Mouse (Mus musculus) C2C12 (cell line): ENCODE measurements around the gene Trex1. TPM values are rescaled to one million over a fixed set of nuclear protein-coding genes. Genes with fewer than 3 reads are reported as not detected.

Source experiments
- H3K27me3 ChIP-seq: one replicate; pipeline ENCODE4 v1.6.1; 2011; ENCODE audit not compliant: control insufficient read depth, insufficient read depth, insufficient read length
- H3K36me3 ChIP-seq: one replicate; pipeline ENCODE4 v1.6.1; 2011; ENCODE audit not compliant: control insufficient read depth, insufficient read depth
- H3K4me3 ChIP-seq: one replicate; pipeline ENCODE4 v1.5.1; 2011; ENCODE audit warnings: mild to moderate bottlenecking, control low read depth; ENCODE audit not compliant: poor library complexity, insufficient read depth, severe bottlenecking
- H3K79me2 ChIP-seq: one replicate; pipeline ENCODE4 v1.6.1; 2011; ENCODE audit not compliant: control insufficient read depth, insufficient read depth
- H3K79me3 ChIP-seq: one replicate; pipeline ENCODE4 v1.6.1; 2011; ENCODE audit warnings: low read depth, control low read depth
- H3ac ChIP-seq: one replicate; pipeline ENCODE3; 2011; ENCODE audit warnings: low read depth; ENCODE audit not compliant: control insufficient read depth, insufficient read length
- CEBPB ChIP-seq: IDR thresholded peaks from one replicate; pipeline ENCODE4 v1.6.1; 2011; ENCODE audit warnings: low read depth, mild to moderate bottlenecking, control low read depth, moderate library complexity
- CTCF ChIP-seq: IDR thresholded peaks from one replicate; pipeline ENCODE4 v1.5.1; 2011; ENCODE audit not compliant: control insufficient read depth, insufficient read depth, insufficient read length
- FOSL1 ChIP-seq: IDR thresholded peaks from one replicate; pipeline ENCODE4 v1.8.0; 2011; ENCODE audit warnings: mild to moderate bottlenecking, low read length; ENCODE audit not compliant: poor library complexity, insufficient read depth, severe bottlenecking
- MAX ChIP-seq: IDR thresholded peaks from one replicate; pipeline ENCODE4 v1.6.1; 2011; ENCODE audit warnings: mild to moderate bottlenecking, control low read depth
- MYOD1 ChIP-seq: IDR thresholded peaks from one replicate; pipeline ENCODE4 v1.6.1; 2011; ENCODE audit warnings: low read depth; ENCODE audit not compliant: control insufficient read depth, insufficient read length
- MYOG ChIP-seq: IDR thresholded peaks from one replicate; pipeline ENCODE4 v1.6.1; 2011; ENCODE audit not compliant: control insufficient read depth, insufficient read length; ENCODE audit errors: extremely low read depth
- USF1 ChIP-seq: IDR thresholded peaks from one replicate; pipeline ENCODE4 v1.6.1; 2011; ENCODE audit warnings: low read depth, mild to moderate bottlenecking, control low read depth, moderate library complexity
- polyA plus RNA-seq: library from polyadenylated mRNA; unstranded; fragments of >200 nt; fragmentation: generic; extraction: Trizol; gene quantifications from one replicate; pipeline ENCODE4 v1.2.1, GENCODE M21; 2012; ENCODE audit warnings: missing spikeins

Trex1 gene
- polyA plus RNA-seq, 1 experiment = 12.7 TPM

- TF ChIP-seq MYOD1 (no peak), MAX (no peak), USF1 (no peak), CEBPB (no peak), MYOG (no peak), FOSL1 (no peak), CTCF (no peak)
- H3K27me3 ChIP-seq = no peaks in the 10 kb centered on the region
- no peak overlapping the region for H3K4me3 ChIP-seq
- peaks cover 7% of the 10 kb centered on the region for H3K79me2 ChIP-seq
- peaks cover 12% of the 10 kb centered on the region for H3K36me3 ChIP-seq
- no peaks in the 10 kb centered on the region for H3K79me3 ChIP-seq
- H3ac ChIP-seq = no peak overlapping the region
Observed at GRCm38 (mm10) chr9:109051651-109052489, 7.7 kb downstream of the Trex1 start.

- H3K79me3 ChIP-seq = no peaks in the 10 kb centered on the region
Observed at GRCm38 (mm10) chr9:109051011-109051501, 8.5 kb downstream of the Trex1 start.

DNA sequence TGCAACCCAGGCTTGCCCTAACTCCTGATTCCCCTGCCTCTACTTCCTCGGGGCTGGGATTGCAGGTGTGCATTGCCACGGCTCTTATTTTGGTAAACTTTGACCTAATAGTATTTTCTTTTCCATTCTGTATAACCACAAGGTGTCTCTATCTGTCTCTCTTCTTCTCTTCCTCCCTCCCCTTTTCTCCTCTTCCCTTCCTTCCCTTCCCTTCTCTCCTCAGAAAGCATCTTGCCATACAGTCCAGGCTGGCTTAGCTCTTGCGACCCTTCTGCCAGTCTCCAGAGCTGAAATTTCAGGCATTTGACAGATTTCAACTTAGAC is 8.9 kb downstream of the Trex1 start:
- H3K79me2 ChIP-seq = peaks cover 3% of the 10 kb centered on the region
- H3K36me3 ChIP-seq = peaks cover 8% of the 10 kb centered on the region
- no peak overlapping the region for H3K4me3 ChIP-seq
- H3ac ChIP-seq = no peak overlapping the region
- TF ChIP-seq MYOD1 = no peak
- H3K79me3 ChIP-seq = no peaks in the 10 kb centered on the region
- H3K27me3 ChIP-seq = no peaks in the 10 kb centered on the region

More at GRCm38 (mm10) chr9:109051011-109051501, 8.5 kb downstream of the Trex1 start:
- Histone ChIP-seq H3K36me3 (peaks cover 8% of the 10 kb centered on the region), H3K4me3 (no peak overlapping the region), H3K27me3 (no peaks in the 10 kb centered on the region), H3K79me2 (peaks cover 7% of the 10 kb centered on the region), H3ac (no peak overlapping the region)
- TF ChIP-seq FOSL1 = no peak

DNA sequence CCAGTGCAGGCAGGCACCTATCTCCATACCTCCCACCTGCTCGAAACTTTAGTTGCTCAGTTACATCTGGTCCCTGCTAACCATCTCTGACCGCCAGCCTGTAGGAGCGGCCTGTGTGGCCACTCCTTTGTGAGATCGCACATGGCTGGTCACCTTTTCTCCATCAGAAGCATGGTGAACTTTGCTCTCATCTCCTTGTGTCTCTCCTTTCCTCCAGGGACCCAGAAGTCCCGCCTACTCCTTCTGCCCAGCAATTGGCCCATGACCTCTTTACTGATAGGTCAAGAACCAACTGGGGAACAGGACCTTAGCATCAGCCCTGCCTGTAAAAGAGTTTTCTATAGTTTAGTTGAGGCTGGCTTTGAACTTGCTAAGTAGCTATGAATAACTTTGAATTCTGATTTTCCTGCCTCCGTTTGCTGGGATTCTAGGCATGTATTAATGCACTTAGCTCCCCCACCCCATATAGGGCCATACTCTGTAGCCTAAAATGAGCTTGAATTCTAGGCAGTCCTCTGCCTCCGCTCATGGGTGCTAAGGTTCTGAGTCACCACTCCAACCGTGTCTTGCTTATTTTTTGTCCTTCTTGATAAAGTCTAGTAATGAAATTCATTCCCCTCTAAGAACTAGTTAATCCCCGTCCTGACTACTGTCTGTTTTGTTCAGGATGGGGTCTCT is 9.4 kb downstream of the Trex1 start:
- peaks cover 8% of the 10 kb centered on the region for H3K36me3 ChIP-seq
- H3K4me3 ChIP-seq = no peak overlapping the region
- H3K79me3 ChIP-seq = no peaks in the 10 kb centered on the region
- no peak for TF ChIP-seq MYOG
- TF ChIP-seq FOSL1 = no peak
- no peak for TF ChIP-seq MAX
- no peak for TF ChIP-seq CTCF
- no peak for TF ChIP-seq CEBPB
- no peaks in the 10 kb centered on the region for H3K27me3 ChIP-seq
- H3ac ChIP-seq = no peak overlapping the region
- H3K79me2 ChIP-seq = no peaks in the 10 kb centered on the region

DNA sequence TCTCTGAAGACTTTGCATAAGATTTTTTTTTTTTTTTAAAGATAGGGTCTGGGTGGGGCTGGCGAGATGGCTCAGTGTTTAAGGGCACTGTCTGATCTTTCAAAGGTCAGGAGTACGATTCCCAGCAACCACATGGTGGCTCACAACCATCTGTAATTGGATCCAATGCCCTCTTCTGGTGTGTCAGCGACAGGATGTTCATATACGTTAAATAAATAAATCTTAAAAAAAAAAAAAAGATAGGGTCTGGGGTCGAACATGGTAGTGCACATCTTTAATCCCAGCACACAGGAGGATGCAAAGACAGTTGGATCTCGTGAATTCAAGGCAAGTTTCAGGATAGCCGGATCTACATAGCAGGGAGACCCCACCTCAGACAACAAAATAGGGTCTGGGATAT is 10.2 kb downstream of the Trex1 start:
- H3K79me3 ChIP-seq = no peaks in the 10 kb centered on the region
- H3K4me3 ChIP-seq = no peak overlapping the region
- no peak overlapping the region for H3ac ChIP-seq
- no peak for TF ChIP-seq CEBPB
- TF ChIP-seq MYOD1 = no peak
- TF ChIP-seq USF1 = no peak
- TF ChIP-seq MAX = no peak
- no peak for TF ChIP-seq FOSL1
- TF ChIP-seq CTCF = no peak
- TF ChIP-seq MYOG = no peak
- H3K36me3 ChIP-seq = peaks cover 8% of the 10 kb centered on the region
- H3K79me2 ChIP-seq = no peaks in the 10 kb centered on the region
- H3K27me3 ChIP-seq = no peaks in the 10 kb centered on the region

- H3K27me3 ChIP-seq = no peaks in the 10 kb centered on the region
- no peak overlapping the region for H3ac ChIP-seq
- no peaks in the 10 kb centered on the region for H3K79me3 ChIP-seq
- no peak overlapping the region for H3K4me3 ChIP-seq
- TF ChIP-seq CEBPB (no peak), USF1 (no peak), CTCF (no peak), FOSL1 (no peak), MAX (no peak), MYOG (no peak), MYOD1 (no peak)
- peaks cover 8% of the 10 kb centered on the region for H3K36me3 ChIP-seq
- peaks cover 4% of the 10 kb centered on the region for H3K79me2 ChIP-seq
Observed at GRCm38 (mm10) chr9:109046306-109046705, 13.2 kb downstream of the Trex1 start.
